Mouse (Mus musculus) mouse embryonic stem cell (cell line): ENCODE measurements around the gene Tph2.
"Not testable (repeated sequence)": the region's sequence is repeated elsewhere in the genome, so short reads cannot be mapped to it uniquely, and the experiment has no call there.

Source experiments
- in situ Hi-C, 2 experiments: fragments of 300-500 bp; cut with MboI; formaldehyde crosslinking; loops; 1 replicate in 1 of 2; 3 replicates in 1 of 2; pipeline ENCODE4 v1.14.3; 2019 to 2020; ENCODE audit warnings: low sequenced_read_pairs in 2 of 2, low pct_unique_long_range_greater_than_20kb in 1 of 2, mixed read lengths in 1 of 2; ENCODE audit not compliant: unreplicated experiment in 1 of 2

Tph2 gene

GRCm38 (mm10) chr10:115184697-115185096 is at the start of gene Tph2:
Gene Tph2 (minus strand): TSS chr10:115185022.
- in situ Hi-C loops, result no loop called here

- in situ Hi-C loops, result no loop called here
Observed at GRCm38 (mm10) chr10:115233798-115234197, 49.0 kb upstream of the Tph2 start.

GRCm38 (mm10) chr10:115232513-115232912 is 47.7 kb upstream of the Tph2 start:
- in situ Hi-C loops, result no loop called here

- in situ Hi-C loops, result no loop called here
Observed at GRCm38 (mm10) chr10:115229023-115229422, 44.2 kb upstream of the Tph2 start.

GRCm38 (mm10) chr10:115226586-115226985 is 41.8 kb upstream of the Tph2 start:
- in situ Hi-C loops, result no loop called here

GRCm38 (mm10) chr10:115223845-115224244 is 39.0 kb upstream of the Tph2 start:
- in situ Hi-C loops, result no loop called here

GRCm38 (mm10) chr10:115212916-115213580 is 28.2 kb upstream of the Tph2 start:
- in situ Hi-C loops, result no loop called here

- in situ Hi-C loops, result no loop called here
Observed at GRCm38 (mm10) chr10:115205825-115206224, 21.0 kb upstream of the Tph2 start.

- in situ Hi-C loops, result no loop called here
Observed at GRCm38 (mm10) chr10:115205284-115205683, 20.5 kb upstream of the Tph2 start.

GRCm38 (mm10) chr10:115191214-115191613 is 6.4 kb upstream of the Tph2 start:
- in situ Hi-C loops, result loop anchor here in 1 of 2 experiments (10.0 kb wide), 1 partner anchor 124 kb away; the partner anchor contains the start of gene Rab21

GRCm38 (mm10) chr10:115187390-115187789 is 2.6 kb upstream of the Tph2 start:
- in situ Hi-C loops, result no loop called here

- in situ Hi-C loops, result no loop called here
Observed at GRCm38 (mm10) chr10:115181034-115181433, 3.8 kb downstream of the Tph2 start.

- in situ Hi-C loops, result not testable (repeated sequence)
Observed at GRCm38 (mm10) chr10:115178019-115178418, 6.8 kb downstream of the Tph2 start.

- in situ Hi-C loops, result no loop called here
Observed at GRCm38 (mm10) chr10:115175591-115175991, 9.2 kb downstream of the Tph2 start.

GRCm38 (mm10) chr10:115173336-115173735 is 11.5 kb downstream of the Tph2 start:
- in situ Hi-C loops, result no loop called here

GRCm38 (mm10) chr10:115171351-115171818 is 13.4 kb downstream of the Tph2 start:
- in situ Hi-C loops, result no loop called here

GRCm38 (mm10) chr10:115170496-115171350 is 14.1 kb downstream of the Tph2 start:
- in situ Hi-C loops, result no loop called here

- in situ Hi-C loops, result no loop called here
Observed at GRCm38 (mm10) chr10:115169410-115169809, 15.4 kb downstream of the Tph2 start.

- in situ Hi-C loops, result no loop called here
Observed at GRCm38 (mm10) chr10:115160289-115160688, 24.5 kb downstream of the Tph2 start.

GRCm38 (mm10) chr10:115147308-115147707 is 37.5 kb downstream of the Tph2 start:
- in situ Hi-C loops, result no loop called here
